Mouse (Mus musculus): ENCODE data around the gene Uncx.

The Uncx gene

GRCm38 (mm10) chr5:139543650-139544270 is 466 bp downstream of the Uncx start:
- DNase-seq, result no peak

DNA sequence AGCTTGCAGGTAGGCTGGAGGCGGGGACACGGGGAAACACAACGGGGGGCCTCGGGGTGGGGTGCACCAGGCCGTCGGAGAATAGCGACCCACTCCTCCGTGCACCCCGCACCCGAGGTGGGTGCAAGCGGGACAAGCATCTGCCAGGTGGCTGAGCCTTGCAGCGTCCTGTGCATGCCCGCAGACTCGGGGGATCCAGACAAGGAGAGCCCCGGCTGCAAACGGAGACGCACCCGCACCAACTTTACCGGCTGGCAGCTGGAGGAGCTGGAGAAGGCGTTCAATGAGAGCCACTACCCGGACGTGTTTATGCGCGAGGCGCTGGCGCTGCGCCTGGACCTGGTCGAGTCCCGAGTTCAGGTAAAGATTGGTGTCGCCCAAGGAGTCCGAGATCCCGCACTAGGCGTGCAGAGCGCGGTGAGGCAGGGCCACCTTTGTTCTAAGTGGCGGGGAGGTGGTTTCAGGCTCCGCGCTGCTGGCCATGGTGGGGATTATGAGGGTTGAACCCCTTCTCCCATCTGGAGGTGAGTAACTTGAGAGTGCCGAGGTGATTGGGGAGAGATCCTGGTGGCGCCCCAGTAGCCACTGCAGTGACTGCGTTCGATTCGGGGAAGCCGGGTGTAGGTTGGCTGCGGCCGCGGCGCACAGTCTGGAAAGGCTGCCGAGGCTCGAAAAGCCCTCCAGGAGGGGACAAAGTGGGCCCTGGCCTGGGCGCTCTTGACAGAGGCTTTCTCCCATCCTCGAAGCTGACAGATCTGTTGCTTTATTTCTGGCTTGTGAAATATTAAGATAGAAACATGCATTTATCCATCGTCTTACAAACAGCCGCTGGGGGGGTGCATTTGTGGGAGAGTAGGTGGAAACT is 1.2 kb downstream of the Uncx start:
- DNase-seq, result no peak

DNA sequence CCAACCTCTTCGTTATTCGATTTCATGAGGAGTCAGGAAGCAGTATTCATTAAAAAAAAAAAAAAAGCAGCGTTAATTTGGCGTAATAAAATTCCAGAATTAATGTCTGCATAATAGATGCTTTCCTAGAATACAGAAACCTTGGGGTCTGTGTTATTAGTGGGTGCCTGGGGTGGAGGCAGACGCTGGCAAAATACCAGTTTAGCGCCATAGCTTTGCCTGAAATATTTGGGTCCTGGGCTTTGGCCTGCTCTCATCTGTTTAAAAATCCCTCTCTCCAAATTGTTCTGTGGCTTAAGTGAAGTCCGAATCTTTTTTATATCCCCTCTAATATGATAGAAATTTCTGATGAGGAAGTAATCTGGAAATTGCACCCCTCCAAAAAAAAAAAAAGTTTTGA is 1.9 kb downstream of the Uncx start:
- DNase-seq, result no peak

DNA sequence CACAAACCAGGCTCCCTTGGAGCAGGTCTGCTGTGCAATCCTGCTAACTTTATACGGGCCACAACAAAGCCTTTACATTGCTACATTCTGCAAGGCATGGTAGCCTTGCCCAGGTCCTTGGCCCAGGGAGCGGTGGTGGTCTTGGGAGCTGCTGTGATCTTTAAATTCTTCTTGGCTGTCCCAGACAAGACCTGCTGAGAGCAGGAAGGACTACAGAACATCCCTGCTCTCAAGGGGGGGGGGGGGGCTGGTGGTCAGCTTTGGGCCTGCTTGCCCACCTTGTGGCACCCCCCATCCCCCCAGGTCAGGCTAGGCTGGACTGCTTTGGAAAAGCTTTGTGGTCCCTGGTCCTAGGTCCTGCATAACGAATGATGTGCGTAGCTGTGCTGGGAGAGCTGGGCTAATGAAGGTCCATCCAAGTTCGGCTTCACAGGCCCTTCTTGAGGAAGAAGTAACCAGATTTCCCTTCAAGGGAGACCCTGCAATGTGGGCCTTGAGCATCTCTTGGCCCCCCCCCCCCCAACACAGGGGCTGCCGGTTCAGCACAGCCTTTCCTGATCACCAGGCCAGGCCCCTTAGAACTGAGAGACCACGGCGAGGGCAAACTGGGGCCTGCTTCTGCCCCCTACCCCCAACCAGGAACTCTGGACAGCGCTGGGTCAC is 2.5 kb downstream of the Uncx start:
- DNase-seq, result no peak

- no peak for DNase-seq
These were observed 3.1 kb downstream of the Uncx start for GRCm38 (mm10) chr5:139546336-139546770.

- no peak for DNase-seq
These were observed 3.6 kb downstream of the Uncx start for GRCm38 (mm10) chr5:139546771-139547420.

GRCm38 (mm10) chr5:139547421-139547931 is 4.2 kb downstream of the Uncx start:
- no peak for DNase-seq

- no peak for DNase-seq
These were observed 10.4 kb downstream of the Uncx start for GRCm38 (mm10) chr5:139553446-139554273.

DNA sequence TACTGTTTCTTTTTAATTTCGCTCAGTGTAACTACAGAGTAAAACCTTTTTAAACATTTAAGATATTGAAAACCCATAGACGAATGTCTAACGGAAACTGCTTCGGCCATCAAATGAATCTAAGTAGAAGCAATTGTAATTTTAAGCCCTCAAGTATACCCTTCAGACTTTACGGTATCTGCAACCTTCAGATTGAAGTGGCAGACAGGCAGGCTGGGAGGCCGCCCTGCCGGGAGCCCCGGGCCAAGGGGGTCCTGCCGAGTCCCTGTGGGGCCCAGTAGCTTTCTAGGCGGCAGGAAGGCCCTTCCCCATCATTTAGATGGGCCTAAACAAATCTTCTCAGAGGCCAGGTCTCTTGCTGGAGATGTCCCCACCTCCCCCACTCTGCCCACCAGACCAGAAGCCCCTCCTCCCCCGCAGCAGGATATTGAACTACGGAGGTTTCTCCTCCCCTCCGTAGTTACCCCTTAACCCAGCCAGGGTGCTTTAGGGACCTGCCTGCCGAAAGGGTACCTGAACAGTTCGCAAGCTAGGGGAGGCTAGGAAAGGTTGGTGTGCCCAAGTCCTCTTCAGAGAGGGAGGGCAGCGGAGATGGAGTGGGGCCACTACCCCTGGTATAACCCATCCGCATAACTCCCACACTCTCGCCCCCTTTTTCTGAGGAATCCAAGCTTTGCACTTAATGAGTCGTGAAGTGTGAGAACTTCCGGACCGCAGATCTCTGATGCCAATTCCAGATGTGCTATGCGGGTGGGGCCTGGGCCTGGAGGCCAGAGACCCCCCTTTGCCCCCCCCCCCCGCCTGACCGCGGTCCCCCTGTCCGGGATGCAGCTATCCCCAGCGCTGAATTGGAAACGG is 11.4 kb downstream of the Uncx start:
- DNase-seq, result no peak

GRCm38 (mm10) chr5:139555476-139556115 is 12.3 kb downstream of the Uncx start:
- DNase-seq, result no peak

DNA sequence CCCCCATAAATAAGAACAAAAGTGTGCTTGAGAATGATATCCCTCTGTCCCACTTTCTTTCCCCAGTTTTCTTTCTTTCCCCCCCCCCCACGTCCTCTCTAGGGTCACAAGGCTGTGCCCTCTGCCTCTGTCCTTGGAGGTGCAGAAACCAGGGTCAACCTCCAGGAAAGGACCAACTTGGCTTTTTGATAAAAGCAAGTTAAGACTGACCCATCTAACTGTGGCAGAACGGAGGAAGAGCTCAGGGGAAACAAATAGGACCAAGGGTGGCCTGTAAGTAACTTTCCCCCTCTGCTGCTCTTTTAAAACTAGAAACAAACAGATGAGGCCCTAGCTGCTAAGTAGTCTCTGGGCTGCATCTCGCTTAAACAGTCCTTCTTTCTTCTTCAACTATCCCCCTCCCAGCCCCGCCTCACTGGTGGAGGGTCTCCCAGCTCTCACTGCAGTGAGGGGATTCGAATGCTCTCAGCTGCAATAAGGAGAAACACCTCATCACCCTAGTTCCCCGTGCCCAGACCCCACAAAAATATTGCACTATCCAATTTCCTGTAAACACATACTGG is 12.9 kb downstream of the Uncx start:
- no peak for DNase-seq

- no peak for DNase-seq
These were observed 13.8 kb downstream of the Uncx start for GRCm38 (mm10) chr5:139557079-139557478.

- DNase-seq, result no peak
These were observed 14.5 kb downstream of the Uncx start for GRCm38 (mm10) chr5:139557531-139558467.

- no peak for DNase-seq
These were observed 15.1 kb downstream of the Uncx start for GRCm38 (mm10) chr5:139558468-139558804.

GRCm38 (mm10) chr5:139558917-139559660 is 15.8 kb downstream of the Uncx start:
- DNase-seq, result no peak

DNA sequence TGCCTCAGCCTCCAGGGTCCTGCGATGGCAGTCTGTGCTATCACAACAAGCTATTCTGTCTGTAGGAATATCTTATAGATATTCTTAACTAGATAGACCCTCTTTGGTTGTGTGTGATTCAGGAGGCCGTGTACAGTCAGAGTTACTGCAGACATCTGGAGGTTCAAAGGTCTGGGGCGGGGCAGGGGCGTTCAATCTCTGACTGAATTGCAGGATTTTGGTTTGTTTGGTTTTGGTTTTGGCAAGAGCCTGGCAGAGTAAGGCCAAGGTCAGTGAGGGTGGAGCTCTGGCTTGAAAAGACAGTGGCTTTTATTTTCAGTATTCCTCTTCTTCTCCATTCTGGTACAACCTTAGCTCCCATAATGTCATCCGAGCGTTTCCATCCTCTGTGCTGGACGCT is 16.5 kb downstream of the Uncx start:
- DNase-seq, result no peak

GRCm38 (mm10) chr5:139561363-139562001 is 18.2 kb downstream of the Uncx start:
- DNase-seq, result no peak

GRCm38 (mm10) chr5:139564663-139565062 is 21.4 kb downstream of the Uncx start:
- DNase-seq, result no peak

Data from thymus, postnatal 25 days (tissue).